Mouse (Mus musculus): ENCODE measurements around the gene Mgll.

Mgll gene

DNA sequence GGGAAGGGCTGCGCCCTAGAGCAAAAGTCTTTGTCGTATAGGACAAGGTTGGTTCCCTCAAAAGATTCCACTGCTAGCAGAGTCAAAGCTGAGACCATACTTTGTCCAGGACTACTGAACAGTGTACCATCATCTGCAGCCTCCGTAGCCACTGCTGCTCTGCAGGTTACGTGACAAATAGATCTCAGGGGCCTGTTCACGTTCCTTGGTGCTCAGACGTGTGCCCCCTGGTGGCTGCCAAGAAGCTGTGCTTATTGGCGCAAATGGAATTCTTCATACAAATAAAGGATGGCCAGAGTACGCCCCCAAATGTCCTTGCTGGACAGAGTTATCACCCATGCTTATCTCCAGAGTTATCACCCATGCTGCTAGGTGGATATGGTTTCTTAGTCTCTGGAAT, 107.2 kb downstream of the Mgll start:
- DNase-seq (ENCODE audit: low spot score), result peak; percentile 79

DNA sequence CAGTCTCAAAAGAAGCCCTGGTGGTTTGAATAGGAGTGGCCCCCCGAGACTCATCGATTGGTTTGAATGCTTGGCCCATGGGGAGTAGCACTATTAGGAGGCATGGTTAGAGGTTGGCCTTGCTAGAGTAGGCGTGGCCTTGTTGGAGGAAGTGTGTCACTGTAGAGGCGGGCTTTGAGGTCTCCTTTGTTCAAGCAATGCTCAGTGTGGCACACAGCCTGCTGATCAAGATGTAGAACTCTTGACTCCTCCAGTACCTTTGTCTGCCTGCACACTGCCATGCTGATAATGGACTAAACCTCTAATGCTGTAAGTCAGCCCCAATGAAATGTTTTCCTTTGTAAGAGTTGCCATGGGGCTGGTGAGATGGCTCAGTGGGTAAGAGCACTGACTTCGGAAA, 108.5 kb downstream of the Mgll start:
- no peak for DNase-seq (ENCODE audit: low spot score)

- no peak for DNase-seq (ENCODE audit: low spot score)
Observed at GRCm38 (mm10) chr6:88833340-88834140, 109.3 kb downstream of the Mgll start.

GRCm38 (mm10) chr6:88835047-88835446, 110.8 kb downstream of the Mgll start:
- no peak for DNase-seq (ENCODE audit: low spot score)

DNA sequence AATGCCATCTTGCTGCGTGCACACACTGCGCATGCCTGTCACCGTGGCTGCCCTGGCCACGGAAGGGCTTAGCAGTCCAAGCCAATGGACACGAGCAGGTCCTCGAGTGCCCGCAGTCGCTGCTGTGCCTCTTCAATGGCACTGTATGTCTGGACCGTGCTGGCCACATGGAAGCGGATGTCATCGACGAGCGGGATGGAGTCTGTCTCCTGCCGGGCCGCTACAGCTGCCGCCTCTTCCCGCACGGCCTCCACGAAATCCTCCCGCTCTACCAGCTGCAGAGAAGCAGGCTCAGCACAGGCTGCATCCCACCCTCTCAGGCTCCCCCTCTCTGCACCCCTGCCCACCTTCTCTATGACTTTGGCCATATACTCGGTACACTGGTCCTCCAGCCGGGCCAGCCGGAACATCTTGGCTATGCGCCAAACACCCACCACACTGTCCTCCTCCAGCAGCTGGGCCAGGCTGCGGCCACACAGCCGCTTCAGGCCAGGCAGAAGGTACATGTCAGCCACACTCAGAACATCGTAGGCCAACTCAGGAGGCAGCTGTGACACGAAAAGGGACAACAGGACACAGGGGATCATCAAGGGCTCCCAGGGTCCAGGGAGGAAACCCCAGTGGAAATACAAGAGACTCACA, 112.1 kb downstream of the Mgll start:
- DNase-seq (ENCODE audit: low spot score), result peak; percentile 71

GRCm38 (mm10) chr6:88837999-88838398, 113.8 kb downstream of the Mgll start:
- DNase-seq (ENCODE audit: low spot score), result no peak

- no peak for DNase-seq (ENCODE audit: low spot score)
Observed at GRCm38 (mm10) chr6:88838613-88839012, 114.4 kb downstream of the Mgll start.

- no peak for DNase-seq (ENCODE audit: low spot score)
Observed at GRCm38 (mm10) chr6:88839135-88839970, 115.1 kb downstream of the Mgll start.

DNA sequence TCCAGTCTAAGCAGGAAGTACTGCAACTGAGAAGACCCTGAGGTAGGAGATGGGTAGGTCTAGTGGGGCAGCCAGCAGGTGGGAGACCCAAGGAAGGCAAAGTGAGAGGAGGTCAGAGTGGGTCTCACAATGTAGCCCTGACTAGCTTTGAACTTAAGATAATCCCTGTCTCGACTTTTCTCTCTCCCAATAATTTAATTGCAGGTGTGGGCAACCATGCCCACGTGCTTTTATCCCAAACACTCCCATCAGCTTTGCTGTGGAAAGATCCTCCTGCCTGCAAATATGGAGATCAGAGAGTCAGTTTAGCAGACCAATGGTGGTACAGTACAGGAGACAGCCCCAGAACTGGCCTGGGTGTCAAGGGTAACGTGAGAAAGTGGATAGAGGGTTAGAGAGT, 116.0 kb downstream of the Mgll start:
- DNase-seq (ENCODE audit: low spot score), result no peak

DNA sequence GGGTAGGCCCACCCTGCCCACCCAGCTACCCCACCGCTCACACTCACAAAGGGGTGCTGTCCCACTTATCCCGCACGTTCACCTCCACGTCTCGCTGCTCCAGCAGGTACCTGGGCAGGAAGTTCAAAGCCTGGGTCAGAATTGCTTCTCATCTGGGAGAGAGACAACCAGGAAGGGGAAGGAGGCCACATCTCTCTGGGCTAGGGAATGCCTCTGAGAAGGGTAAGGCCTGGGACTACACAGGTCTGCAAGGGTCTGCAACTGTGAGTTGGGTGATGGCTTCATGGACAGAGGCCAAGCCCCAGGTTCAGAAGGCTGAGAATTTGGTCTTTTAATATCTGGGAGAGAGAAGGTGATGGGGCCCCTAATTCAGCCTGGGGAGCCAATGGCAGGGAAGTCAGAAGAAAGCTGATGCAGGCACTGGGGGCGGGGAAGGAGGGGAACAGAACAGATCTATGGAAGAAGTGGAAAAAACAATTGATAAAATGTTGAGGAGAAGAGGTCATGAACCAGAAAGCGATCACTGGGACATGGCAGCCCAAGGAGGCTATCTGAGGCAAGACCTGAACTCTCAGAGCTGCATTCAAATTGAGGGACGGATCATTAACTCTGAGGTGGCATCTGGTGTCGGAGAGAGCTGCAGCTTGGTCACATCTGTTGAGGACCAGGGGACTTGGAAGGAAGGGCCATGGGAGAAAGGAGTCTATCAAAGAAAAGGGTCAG, 116.7 kb downstream of the Mgll start:
- DNase-seq (ENCODE audit: low spot score), result peak; percentile 45

GRCm38 (mm10) chr6:88841514-88841780, 117.2 kb downstream of the Mgll start:
- DNase-seq (ENCODE audit: low spot score), result no peak

GRCm38 (mm10) chr6:88841781-88842689, 117.8 kb downstream of the Mgll start, which contains the start of gene Abtb1:
Gene Abtb1 (minus strand): TSS chr6:88841984.
- DNase-seq (ENCODE audit: low spot score), result peak; percentile 100

DNA sequence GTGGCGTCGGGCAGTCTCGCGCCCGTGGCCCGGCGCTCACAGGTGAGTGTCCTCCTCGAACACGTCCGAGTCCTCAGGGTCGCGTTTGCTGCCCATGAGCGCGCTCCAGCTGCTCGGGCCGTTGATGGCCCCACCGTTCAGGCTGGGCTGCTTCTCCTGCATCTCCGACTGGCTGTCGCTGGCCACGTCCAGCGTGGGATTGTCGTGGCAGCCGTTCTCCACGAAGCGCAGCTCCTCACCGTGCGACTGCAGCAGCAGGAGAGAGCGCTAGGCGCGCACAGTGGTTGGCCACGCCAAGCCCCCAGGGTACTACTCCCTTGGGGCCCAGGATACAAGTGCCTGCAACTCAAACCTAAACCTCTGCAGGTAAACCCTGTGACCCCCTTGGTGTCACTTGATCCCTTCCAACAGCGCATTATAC, 118.5 kb downstream of the Mgll start:
- no peak for DNase-seq (ENCODE audit: low spot score)

DNA sequence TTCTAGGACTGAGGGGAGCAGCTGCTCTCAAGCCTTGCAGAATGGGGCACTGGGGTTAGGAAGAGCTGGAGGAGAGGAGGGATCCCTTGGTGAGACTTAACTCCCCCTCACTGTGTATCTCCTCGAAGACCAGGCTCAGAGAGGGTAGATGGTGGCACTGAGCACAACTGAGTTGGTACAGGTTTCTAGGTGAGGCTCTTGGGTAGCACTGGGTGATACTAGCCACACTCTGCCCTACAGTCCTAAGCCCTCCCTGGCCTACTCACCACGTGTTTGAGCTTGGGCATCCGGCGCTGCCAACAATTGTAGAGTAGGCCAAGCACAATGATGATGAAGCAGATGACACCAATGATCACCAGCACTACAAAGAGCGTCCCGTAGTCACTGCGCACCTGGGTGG, 119.0 kb downstream of the Mgll start:
- DNase-seq (ENCODE audit: low spot score), result no peak

DNA sequence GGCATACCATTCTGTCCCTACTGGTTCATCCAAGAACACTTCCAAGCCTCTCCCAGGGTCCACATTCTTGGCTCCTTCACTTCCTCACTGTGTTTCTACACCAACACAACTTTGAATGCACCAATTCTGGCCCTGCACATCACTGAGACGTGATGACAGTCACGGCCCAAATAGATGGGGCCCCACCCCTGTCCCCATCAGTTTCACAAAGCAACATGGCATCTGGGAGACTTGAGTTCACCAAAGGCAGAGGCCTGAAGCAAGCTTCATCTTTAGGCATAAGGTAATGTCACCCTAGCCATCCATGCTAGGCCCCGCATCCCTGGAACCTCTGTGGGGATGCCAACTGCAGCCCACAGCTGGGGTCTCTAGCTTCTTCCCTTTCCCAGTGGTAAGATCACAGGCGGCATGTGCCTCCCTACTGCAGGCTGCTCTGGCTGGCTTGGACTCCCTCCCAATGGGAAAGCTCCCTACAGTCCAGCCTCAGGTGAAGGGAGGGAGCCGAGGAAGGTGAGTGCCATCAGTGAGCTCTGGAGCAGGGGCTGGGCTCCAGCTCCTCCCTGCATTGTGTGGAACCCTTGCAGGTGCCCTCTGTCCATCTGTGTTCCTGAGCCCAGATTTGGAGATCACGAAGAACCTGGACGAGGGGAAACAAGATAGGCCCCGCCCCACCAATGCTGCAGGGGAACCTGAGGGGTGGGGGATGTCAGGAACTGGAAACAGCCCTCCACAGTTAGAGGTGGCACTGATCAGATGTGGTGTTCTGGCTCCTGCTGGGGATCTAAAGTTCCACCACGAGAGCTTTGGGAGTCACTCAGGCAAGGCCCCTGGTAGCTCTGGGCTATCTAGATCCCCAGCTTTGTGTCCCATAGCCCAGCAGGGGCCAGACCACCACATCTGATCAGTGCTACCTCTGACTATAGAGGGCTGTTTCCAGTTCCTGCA, 119.8 kb downstream of the Mgll start:
- DNase-seq (ENCODE audit: low spot score), result no peak

DNA sequence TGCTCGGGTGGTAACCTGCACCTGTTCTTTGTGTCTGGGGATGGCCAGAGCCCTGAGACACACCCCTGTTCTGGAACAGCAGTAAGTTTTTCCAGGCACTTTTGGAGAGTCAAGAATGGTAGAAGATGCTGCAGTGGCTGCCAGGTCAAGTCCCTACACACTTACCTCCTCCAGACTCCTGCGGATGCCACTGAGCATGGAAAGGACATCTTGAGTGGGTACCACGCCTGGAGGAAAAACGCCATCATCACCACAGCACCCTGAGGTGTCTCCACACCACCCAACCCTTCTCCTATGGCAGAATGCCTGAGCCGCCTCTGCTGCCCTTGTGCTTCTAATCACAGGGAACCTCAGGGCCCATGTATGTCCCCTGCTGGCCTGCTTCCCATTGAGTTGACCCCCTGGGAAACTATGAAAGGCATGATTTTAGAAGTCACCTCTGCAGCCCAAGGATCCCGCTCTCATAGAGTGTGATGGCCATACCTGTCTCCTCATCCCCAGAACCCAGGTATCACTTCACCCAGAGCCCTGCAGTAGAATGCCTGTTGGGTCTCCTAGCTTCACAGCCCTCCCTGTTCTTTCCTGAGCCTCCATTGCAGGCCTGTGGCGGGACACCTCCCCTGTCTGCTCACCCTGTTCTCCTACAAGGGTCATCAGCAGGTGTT, 120.8 kb downstream of the Mgll start:
- DNase-seq (ENCODE audit: low spot score), result no peak

DNA sequence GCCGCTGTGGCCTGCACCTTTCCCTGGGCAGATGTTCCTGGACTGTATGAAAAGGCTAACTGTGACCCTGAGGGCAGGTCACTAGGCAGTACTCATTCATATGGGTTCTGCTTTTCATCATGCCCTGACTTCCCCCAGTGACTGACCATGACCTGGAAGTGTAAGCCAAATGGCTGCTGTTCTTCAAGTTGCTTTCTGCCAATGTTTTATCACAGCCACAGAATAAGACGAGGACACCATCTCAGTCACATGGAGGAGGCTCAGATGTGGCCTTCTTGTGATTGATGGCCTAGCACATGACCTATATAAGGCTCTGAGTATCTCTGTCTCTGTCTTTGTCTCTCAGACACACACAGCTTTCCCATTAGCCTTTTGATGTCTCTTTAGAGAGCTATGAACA, 123.4 kb downstream of the Mgll start:
- DNase-seq (ENCODE audit: low spot score), result no peak

DNA sequence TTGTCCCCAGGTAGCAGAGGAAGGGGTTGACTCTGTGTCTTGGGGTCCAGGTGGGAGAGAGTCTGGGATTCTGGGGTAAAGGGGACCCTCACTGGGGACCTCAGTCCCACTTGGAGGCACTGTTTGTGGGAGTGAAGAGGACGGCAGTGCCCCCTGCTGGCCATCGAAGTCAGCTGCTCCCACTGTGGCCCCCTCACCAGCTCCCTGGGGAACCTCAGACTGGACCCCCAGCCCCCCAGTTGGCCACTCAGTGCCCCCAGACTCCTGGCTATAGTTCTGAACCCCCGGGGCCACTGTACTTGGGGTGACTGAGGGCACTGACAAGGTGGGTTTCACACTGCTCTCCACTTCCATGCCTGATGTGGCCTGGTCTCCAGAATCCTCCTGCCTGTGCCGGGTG, 125.1 kb downstream of the Mgll start:
- DNase-seq (ENCODE audit: low spot score), result no peak

- no peak for DNase-seq (ENCODE audit: low spot score)
Observed at GRCm38 (mm10) chr6:88850034-88850433, 125.8 kb downstream of the Mgll start.

DNA sequence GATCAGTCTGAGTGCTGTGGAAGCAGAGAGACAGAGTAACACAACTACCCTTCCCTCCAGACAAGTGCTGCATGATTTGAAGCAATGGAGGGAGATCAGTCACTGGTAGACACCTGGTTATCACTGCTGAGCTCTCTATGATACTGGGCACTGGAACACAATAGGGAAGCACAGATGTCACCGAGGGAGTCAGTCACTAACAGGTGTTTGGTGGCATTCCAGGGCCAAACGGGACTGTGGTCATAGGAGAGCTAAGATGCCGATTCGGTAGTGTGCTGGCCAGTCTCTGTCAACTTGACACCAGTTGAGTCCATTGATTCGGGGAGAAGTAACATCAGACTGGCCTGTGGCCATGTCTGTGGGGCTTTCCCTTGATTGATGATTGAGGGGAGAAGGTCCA, 130.3 kb downstream of the Mgll start:
- DNase-seq (ENCODE audit: low spot score), result no peak
